Mouse (Mus musculus) intestine, postnatal 0 days (tissue): Measurements from ENCODE around the gene Tmem208. TPM values are rescaled to one million over a fixed set of nuclear protein-coding genes. Genes with fewer than 3 reads are reported as not detected.
A peak's percentile ranks its signal among the peaks of the same experiment; 100 is the strongest.

Experiments
- ATAC-seq: fragments of 200-750 bp; cut with Nextera tagmentation; 2 replicates; pipeline ENCODE4 v1.8.0; 2017; ENCODE audit warnings: mild to moderate bottlenecking, moderate TSS enrichment, moderate library complexity
- H3K27ac ChIP-seq: fragments of 300-500 bp; sonication (generic); 2 replicates; pipeline ENCODE4 v1.5.1; 2014; ENCODE audit warnings: mild to moderate bottlenecking, low read depth, low read length, moderate library complexity
- H3K27me3 ChIP-seq: fragments of 300-500 bp; sonication (generic); replicated peaks from 2 replicates; pipeline ENCODE4 v1.6.1; 2014; ENCODE audit warnings: low read length, mixed read lengths; ENCODE audit not compliant: control insufficient read depth, insufficient read depth
- H3K36me3 ChIP-seq: fragments of 300-500 bp; sonication (generic); 2 replicates; pipeline ENCODE4 v1.6.1; 2014; ENCODE audit warnings: mild to moderate bottlenecking, moderate library complexity; ENCODE audit not compliant: control insufficient read depth, insufficient read depth
- H3K4me1 ChIP-seq: fragments of 300-500 bp; sonication (generic); replicated peaks from 2 replicates; pipeline ENCODE4 v1.6.1; 2014; ENCODE audit warnings: antibody characterized with exemption, low read length, mixed read lengths; ENCODE audit not compliant: control insufficient read depth, insufficient read depth
- H3K4me2 ChIP-seq: fragments of 300-500 bp; sonication (generic); replicated peaks from 2 replicates; pipeline ENCODE4 v1.6.1; 2014; ENCODE audit warnings: low read depth, mild to moderate bottlenecking, moderate library complexity
- H3K4me3 ChIP-seq: fragments of 300-500 bp; sonication (generic); 2 replicates; pipeline ENCODE4 v1.5.1; 2014; ENCODE audit warnings: low read depth, low read length
- H3K9ac ChIP-seq: fragments of 300-500 bp; sonication (generic); 2 replicates; pipeline ENCODE4 v1.6.1; 2014; ENCODE audit warnings: mild to moderate bottlenecking, low read depth, low read length
- H3K9me3 ChIP-seq: fragments of 300-500 bp; sonication (generic); 2 replicates; pipeline ENCODE4 v1.6.1; 2016; ENCODE audit warnings: mixed run types; ENCODE audit not compliant: control insufficient read depth
- CTCF ChIP-seq: sonication (generic); IDR thresholded peaks from 2 replicates; pipeline ENCODE4 v1.5.1; 2016; ENCODE audit warnings: low read depth, mild to moderate bottlenecking, control low read depth, antibody characterized with exemption, moderate library complexity
- WGBS: fragments of 180-500 bp; shearing (Covaris S2); extraction: QIAGEN DNeasy Blood & Tissue Kit; methylation state at CpG from one replicate; pipeline ENCODE4 v1.1.7; 2014; 5-methylcytosine and 5-hydroxymethylcytosine counted together
- polyA plus RNA-seq: library from polyadenylated mRNA; unstranded; fragments of >200 nt; fragmentation: Nextera tagmentation; extraction: Ambion mirVana; gene quantifications from 2 replicates; pipeline ENCODE4 v1.2.1, GENCODE M21; 2015

Tmem208 gene
- polyA plus RNA-seq, 1 experiment from 2014 or later: 184 TPM

DNA sequence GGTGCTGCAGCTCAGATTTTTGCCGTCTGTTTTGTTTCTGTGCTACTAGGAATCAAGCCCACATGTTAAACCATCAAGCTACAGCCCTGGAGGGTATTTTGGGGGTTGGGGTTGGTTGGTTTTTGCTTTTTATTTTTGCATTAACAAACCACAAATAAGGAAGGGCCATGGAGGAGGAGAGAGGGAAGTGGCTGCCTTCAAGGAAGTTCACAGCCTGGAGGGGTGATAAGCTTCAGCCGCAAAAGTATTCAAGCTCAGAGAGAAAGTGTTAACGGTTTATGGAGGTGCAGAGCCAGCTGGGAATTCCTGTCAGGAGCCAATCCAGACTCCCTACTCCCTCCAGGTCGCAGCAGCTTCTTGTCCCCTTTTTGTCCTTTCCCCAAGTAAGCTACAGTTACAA, 12.8 kb downstream of the Tmem208 start:
- WGBS: 35% methylated on average over 4 of the region's 4 CpGs
- H3K4me2 ChIP-seq: peak overlapping the region; percentile 10; the same call in 1 of the 2 replicates
- no peak overlapping the region for H3K4me3 ChIP-seq
- peaks cover 43% of the 10 kb centered on the region for H3K36me3 ChIP-seq
- TF ChIP-seq CTCF: no peak
- no peaks in the 10 kb centered on the region for H3K9me3 ChIP-seq
- H3K27ac ChIP-seq: no peak overlapping the region
- no peaks in the 10 kb centered on the region for H3K27me3 ChIP-seq
- H3K9ac ChIP-seq: no peak overlapping the region
- no peak for ATAC-seq
- peaks cover 5% of the 10 kb centered on the region for H3K4me1 ChIP-seq

DNA sequence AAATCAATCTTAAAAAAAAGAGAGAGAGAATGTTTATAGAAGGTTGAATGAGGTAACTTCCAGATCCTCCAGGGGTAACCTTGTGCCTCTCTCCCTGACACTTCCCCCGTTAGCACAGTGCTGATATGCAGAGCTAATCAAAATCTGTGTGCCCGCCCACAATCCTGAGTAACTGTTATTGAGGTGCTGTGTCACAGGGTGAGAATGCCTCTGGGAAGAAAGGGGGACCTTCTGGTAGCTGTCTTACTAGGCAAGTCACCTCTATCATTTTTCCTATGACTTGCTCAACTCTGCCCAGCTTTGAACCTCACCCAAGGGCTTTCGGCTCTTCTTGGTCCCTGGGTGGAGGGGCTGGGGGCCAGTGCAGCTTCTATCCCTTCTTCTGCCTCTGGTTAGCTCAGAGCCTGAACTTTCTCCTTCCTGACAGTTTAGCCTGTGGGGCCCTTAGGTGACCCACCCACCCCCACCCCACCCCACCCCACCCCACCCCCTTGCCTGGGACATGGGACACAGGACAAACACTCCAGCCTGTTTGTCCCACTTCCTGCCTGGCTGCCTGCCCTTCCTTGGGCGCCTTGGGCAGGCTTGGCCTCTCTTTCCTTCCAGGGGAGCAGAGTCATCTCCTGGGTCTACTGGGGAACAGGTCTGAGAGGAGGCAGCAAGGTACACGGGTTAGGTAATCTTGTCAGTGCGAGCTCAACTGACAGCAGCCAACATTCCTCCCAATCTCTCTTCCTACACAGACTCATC, 13.9 kb downstream of the Tmem208 start:
- 35% methylated on average over 6 of the region's 6 CpGs for WGBS
- H3K4me1 ChIP-seq: peaks cover 10% of the 10 kb centered on the region
- peak overlapping the region; percentile 6; the same call in 1 of the 2 replicates for H3K4me2 ChIP-seq
- H3K4me3 ChIP-seq: no peak overlapping the region
- H3K27ac ChIP-seq: 0 out of 2 replicates have a peak overlapping the region, but pooled peaks have one; percentile 28
- TF ChIP-seq CTCF: no peak
- no peaks in the 10 kb centered on the region for H3K27me3 ChIP-seq
- peak; percentile 54 for ATAC-seq
- no peak overlapping the region for H3K9ac ChIP-seq
- H3K36me3 ChIP-seq: peaks cover 34% of the 10 kb centered on the region
- H3K9me3 ChIP-seq: no peaks in the 10 kb centered on the region

DNA sequence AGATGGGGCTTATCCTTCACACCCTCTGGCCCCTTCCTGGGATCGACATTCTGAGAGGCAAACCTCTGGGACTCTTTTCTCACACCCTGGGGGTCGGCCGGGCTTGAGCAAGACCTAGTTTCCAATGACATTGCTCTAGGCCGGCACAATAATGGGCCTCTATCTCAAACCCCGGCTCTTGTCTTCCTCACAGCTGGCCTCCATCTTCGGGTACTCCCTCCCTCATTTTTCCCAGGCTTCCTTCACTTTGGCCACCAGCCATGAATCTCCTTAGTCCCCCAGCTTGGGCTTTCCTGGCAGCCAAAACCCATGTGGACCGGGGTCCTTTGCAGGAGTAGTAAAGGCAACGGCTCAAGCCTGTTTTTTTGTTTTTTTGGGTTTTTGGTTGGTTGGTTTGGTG, 15.2 kb downstream of the Tmem208 start:
- ATAC-seq: no peak
- no peak for TF ChIP-seq CTCF
- 50% methylated on average over 8 of the region's 8 CpGs for WGBS
- H3K4me1 ChIP-seq: peaks cover 20% of the 10 kb centered on the region
- H3K27me3 ChIP-seq: no peaks in the 10 kb centered on the region
- H3K9me3 ChIP-seq: no peaks in the 10 kb centered on the region
- no peak overlapping the region for H3K9ac ChIP-seq
- H3K27ac ChIP-seq: no peak overlapping the region
- no peak overlapping the region for H3K4me3 ChIP-seq
- no peak overlapping the region for H3K4me2 ChIP-seq
- H3K36me3 ChIP-seq: peaks cover 20% of the 10 kb centered on the region

DNA sequence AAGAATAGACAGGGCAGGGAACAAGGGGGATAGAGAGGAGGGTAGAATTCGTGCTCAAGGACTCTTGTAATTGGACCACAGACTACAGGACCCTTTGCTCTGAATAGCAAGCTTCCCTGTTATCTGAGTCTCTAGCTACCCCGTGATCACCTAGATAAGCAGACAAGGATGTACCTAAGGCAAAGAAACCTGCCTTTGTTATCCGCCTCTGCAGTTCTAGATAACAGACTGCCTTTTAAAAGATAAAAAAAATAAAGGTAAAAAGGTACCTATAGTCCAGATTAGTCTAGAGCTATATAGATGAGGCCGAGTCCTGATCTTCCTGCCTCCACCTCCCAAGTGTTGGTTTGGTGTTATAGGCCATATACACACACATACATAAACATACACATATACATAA, 16.6 kb downstream of the Tmem208 start:
- TF ChIP-seq CTCF: no peak
- 44% methylated on average over 4 of the region's 4 CpGs for WGBS
- no peak overlapping the region for H3K4me3 ChIP-seq
- ATAC-seq: no peak
- no peak overlapping the region for H3K27ac ChIP-seq
- H3K27me3 ChIP-seq: no peaks in the 10 kb centered on the region
- no peak overlapping the region for H3K4me2 ChIP-seq
- no peak overlapping the region for H3K9ac ChIP-seq
- peaks cover 7% of the 10 kb centered on the region; the same call in 1 of the 2 replicates for H3K36me3 ChIP-seq
- no peaks in the 10 kb centered on the region for H3K9me3 ChIP-seq
- peaks cover 23% of the 10 kb centered on the region for H3K4me1 ChIP-seq

DNA sequence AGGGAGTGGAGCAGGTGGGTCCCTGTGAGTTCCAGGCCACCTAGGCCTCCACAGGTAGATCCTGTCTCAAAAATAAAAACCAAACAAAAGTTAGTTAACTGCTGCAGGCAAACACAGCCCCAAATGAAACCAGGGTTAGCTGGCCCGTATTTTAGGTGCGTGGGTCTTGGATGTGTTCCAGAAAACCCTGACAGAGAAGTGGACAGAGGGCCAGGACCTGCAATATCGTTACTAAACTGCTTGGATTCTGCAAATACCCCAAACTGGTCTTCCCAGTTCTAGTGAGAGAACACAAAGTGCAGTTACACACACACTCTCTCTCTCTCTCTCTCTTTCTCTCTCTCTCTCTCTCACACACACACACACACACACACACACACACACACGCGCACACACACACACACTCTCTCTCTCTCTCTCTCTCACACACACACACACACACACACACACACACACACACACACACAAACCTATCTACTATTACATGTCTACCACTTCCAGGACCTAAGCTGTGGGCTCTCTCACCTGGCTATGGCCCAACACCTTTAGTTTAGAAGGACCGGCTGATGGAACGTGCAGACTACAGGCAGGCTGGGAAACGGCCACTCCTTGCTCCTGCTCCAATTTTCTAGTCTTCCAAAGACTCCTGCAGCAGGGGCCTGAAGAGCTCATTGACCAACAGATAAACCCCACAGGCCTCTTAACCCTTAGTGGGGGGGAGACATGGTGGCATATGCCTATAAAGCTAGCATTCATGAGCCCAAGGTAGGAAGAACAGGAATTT, 17.8 kb downstream of the Tmem208 start:
- H3K27me3 ChIP-seq: no peaks in the 10 kb centered on the region
- H3K36me3 ChIP-seq: no peaks in the 10 kb centered on the region
- no peak overlapping the region for H3K4me3 ChIP-seq
- H3K9ac ChIP-seq: no peak overlapping the region
- H3K27ac ChIP-seq: 0 out of 2 replicates have a peak overlapping the region, but pooled peaks have one; percentile 0
- H3K4me1 ChIP-seq: peaks cover 23% of the 10 kb centered on the region
- WGBS: 38% methylated on average over 7 of the region's 8 CpGs
- H3K4me2 ChIP-seq: no peak overlapping the region
- no peak for TF ChIP-seq CTCF
- no peaks in the 10 kb centered on the region for H3K9me3 ChIP-seq
- ATAC-seq: no peak
